Mouse (Mus musculus) C2C12 (cell line): ENCODE measurements around the gene Oscar.

ENCODE experiments used
- CEBPB ChIP-seq: IDR thresholded peaks from one replicate; pipeline ENCODE4 v1.6.1; 2011; ENCODE audit warnings: low read depth, mild to moderate bottlenecking, control low read depth, moderate library complexity
- CTCF ChIP-seq: IDR thresholded peaks from one replicate; pipeline ENCODE4 v1.5.1; 2011; ENCODE audit not compliant: control insufficient read depth, insufficient read depth, insufficient read length
- FOSL1 ChIP-seq: IDR thresholded peaks from one replicate; pipeline ENCODE4 v1.8.0; 2011; ENCODE audit warnings: mild to moderate bottlenecking, low read length; ENCODE audit not compliant: poor library complexity, insufficient read depth, severe bottlenecking
- MAX ChIP-seq: IDR thresholded peaks from one replicate; pipeline ENCODE4 v1.6.1; 2011; ENCODE audit warnings: mild to moderate bottlenecking, control low read depth
- MYOD1 ChIP-seq: IDR thresholded peaks from one replicate; pipeline ENCODE4 v1.6.1; 2011; ENCODE audit warnings: low read depth; ENCODE audit not compliant: control insufficient read depth, insufficient read length
- MYOG ChIP-seq: IDR thresholded peaks from one replicate; pipeline ENCODE4 v1.6.1; 2011; ENCODE audit not compliant: control insufficient read depth, insufficient read length; ENCODE audit errors: extremely low read depth
- USF1 ChIP-seq: IDR thresholded peaks from one replicate; pipeline ENCODE4 v1.6.1; 2011; ENCODE audit warnings: low read depth, mild to moderate bottlenecking, control low read depth, moderate library complexity

DNA sequence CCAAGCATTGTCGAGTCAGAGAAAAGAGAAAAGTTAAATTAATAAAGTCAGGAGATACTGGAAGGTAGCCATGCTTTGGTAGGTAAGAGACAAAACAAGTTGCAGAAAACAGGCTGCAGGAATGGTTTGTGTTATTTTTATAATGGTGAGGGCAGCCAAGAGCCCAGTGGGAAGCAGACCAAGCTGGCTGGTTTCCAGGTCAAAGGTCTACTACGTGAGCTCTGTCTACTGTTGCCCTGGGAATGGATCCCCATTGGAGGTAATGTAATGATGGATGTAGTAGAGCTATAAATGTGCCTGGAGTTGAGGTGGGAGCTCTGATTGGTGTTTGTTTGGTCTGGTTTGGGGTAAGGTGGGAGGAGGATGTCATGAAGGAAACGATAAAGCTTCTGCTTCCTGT, 6.9 kb downstream of the Oscar start:
- no peak for TF ChIP-seq CTCF
- TF ChIP-seq USF1, result no peak
- TF ChIP-seq MYOD1, result no peak
- no peak for TF ChIP-seq MAX
- TF ChIP-seq CEBPB, result no peak
- TF ChIP-seq MYOG, result no peak
- no peak for TF ChIP-seq FOSL1
